Mouse (Mus musculus) Patski (cell line): ENCODE results near the gene Topbp1. TPM values are rescaled to one million over a fixed set of nuclear protein-coding genes. Genes with fewer than 3 reads are reported as not detected.

Experiments
- ATAC-seq: fragments of 100-300 bp; one replicate; pipeline ENCODE4 v1.8.0; 2021
- CTCF ChIA-PET: fragments of 350-600 bp; sonication (Branson Sonifier 250); formaldehyde crosslinking; loops from one replicate; lab custom pipeline; 2022; ENCODE audit warnings: inconsistent platforms; lab: Charles Lee
- POLR2A ChIA-PET: fragments of 350-600 bp; sonication (Branson Sonifier 250); formaldehyde crosslinking; loops from one replicate; lab custom pipeline; 2022; ENCODE audit warnings: antibody characterized with exemption, inconsistent platforms; lab: Charles Lee
- DNase-seq: peaks from one replicate; pipeline ENCODE4 v3.0.0-alpha.2; 2011; ENCODE audit warnings: low read depth, low spot score
- H3K27me3 ChIP-seq: fragments of 371-371 bp; one replicate; pipeline ENCODE4 v1.5.1; 2021
- CTCF ChIP-seq: fragments of 100-300 bp; IDR thresholded peaks from one replicate; pipeline ENCODE4 v1.5.1; 2021
- in situ Hi-C: fragments of 300-500 bp; cut with MboI; formaldehyde crosslinking; loops from 3 replicates; pipeline ENCODE4 v1.11.1; 2018; ENCODE audit warnings: low pct_unique_long_range_greater_than_20kb, mixed read lengths
- polyA plus RNA-seq: library from polyadenylated mRNA; unstranded; gene quantifications from one replicate; pipeline ENCODE4 v1.2.3, GENCODE M21; 2021

The Topbp1 gene
- polyA plus RNA-seq, 1 experiment from 2014 or later: 56.9 TPM

- no peaks in the 10 kb centered on the region for H3K27me3 ChIP-seq
- in situ Hi-C loops: loop anchor here (5.0 to 10.0 kb wide), 4 partner anchors 186 to 676 kb away; partner anchors contain the start of genes Anapc13, Cep63 and Rab6b
- POLR2A ChIA-PET: no interaction called here
- no peak for TF ChIP-seq CTCF
- DNase-seq (no peak), ATAC-seq (no peak)
- CTCF ChIA-PET: no interaction called here
Measured at GRCm38 (mm10) chr9:103301086-103301485, 3.9 kb upstream of the Topbp1 start.

- in situ Hi-C loops: loop anchor here (5.0 to 10.0 kb wide), 4 partner anchors 187 to 677 kb away; partner anchors contain the start of genes Anapc13, Cep63 and Rab6b
- H3K27me3 ChIP-seq: no peaks in the 10 kb centered on the region
- no peak for DNase-seq
- ChIA-PET CTCF (interaction anchor here (1.0 to 1.7 kb wide), 3 partner anchors 93 to 664 kb away, joined by 3 to 5 read pairs (median 4); no protein-coding TSS in a partner anchor), POLR2A (interaction anchor here (0.7 kb wide), 1 partner anchor 61 kb away, joined by 3 read pairs; no protein-coding TSS in a partner anchor)
- TF ChIP-seq CTCF: no peak
- ATAC-seq: no peak
Measured at GRCm38 (mm10) chr9:103302239-103302638, 2.8 kb upstream of the Topbp1 start.

- ChIA-PET POLR2A (interaction anchor here (0.7 kb wide), 1 partner anchor 60 kb away, joined by 3 read pairs; no protein-coding TSS in a partner anchor), CTCF (interaction anchor here (1.0 to 1.7 kb wide), 3 partner anchors 94 to 665 kb away, joined by 3 to 5 read pairs (median 4); no protein-coding TSS in a partner anchor)
- no peak for ATAC-seq
- no peaks in the 10 kb centered on the region for H3K27me3 ChIP-seq
- DNase-seq: no peak
- peak; percentile 85 for TF ChIP-seq CTCF
- in situ Hi-C loops: loop anchor here (5.0 to 10.0 kb wide), 4 partner anchors 188 to 678 kb away; partner anchors contain the start of genes Anapc13, Cep63 and Rab6b
Measured at GRCm38 (mm10) chr9:103302666-103303065, 2.3 kb upstream of the Topbp1 start.

- H3K27me3 ChIP-seq: no peaks in the 10 kb centered on the region
- ChIA-PET CTCF (interaction anchor here (0.7 kb wide), 1 partner anchor 221 kb away, joined by 3 read pairs; no protein-coding TSS in a partner anchor), POLR2A (interaction anchor here (0.6 kb wide), 2 partner anchors 401 to 553 kb away, joined by 3 to 4 read pairs; no protein-coding TSS in a partner anchor)
- ATAC-seq (peak; percentile 72), DNase-seq (no peak)
- no peak for TF ChIP-seq CTCF
- in situ Hi-C loops: loop anchor here (10.0 kb wide), 3 partner anchors 191 to 681 kb away; partner anchors contain the start of genes Anapc13, Cep63 and Rab6b
Measured at GRCm38 (mm10) chr9:103305332-103306041, 472 bp downstream of the Topbp1 start.

- no peaks in the 10 kb centered on the region for H3K27me3 ChIP-seq
- in situ Hi-C loops: loop anchor here (10.0 kb wide), 3 partner anchors 195 to 685 kb away; partner anchors contain the start of genes Anapc13, Cep63 and Rab6b
- no peak for TF ChIP-seq CTCF
- ChIA-PET POLR2A (no interaction called here), CTCF (no interaction called here)
- ATAC-seq (no peak), DNase-seq (no peak)
Measured at GRCm38 (mm10) chr9:103309832-103310231, 4.8 kb downstream of the Topbp1 start.

- H3K27me3 ChIP-seq: no peaks in the 10 kb centered on the region
- ChIA-PET CTCF (no interaction called here), POLR2A (no interaction called here)
- DNase-seq (no peak), ATAC-seq (no peak)
- no peak for TF ChIP-seq CTCF
- in situ Hi-C loops: no loop called here
Measured at GRCm38 (mm10) chr9:103324678-103325077, 19.7 kb downstream of the Topbp1 start.

GRCm38 (mm10) chr9:103326449-103326848 is 21.4 kb downstream of the Topbp1 start:
- in situ Hi-C loops: no loop called here
- CTCF ChIA-PET: no interaction called here
- ATAC-seq: no peak
- H3K27me3 ChIP-seq: no peaks in the 10 kb centered on the region
- no peak for DNase-seq
- POLR2A ChIA-PET: no interaction called here
- TF ChIP-seq CTCF: no peak

- in situ Hi-C loops: no loop called here
- ChIA-PET CTCF (no interaction called here), POLR2A (no interaction called here)
- H3K27me3 ChIP-seq: no peaks in the 10 kb centered on the region
- ATAC-seq: no peak
- no peak for DNase-seq
- TF ChIP-seq CTCF: no peak
Measured at GRCm38 (mm10) chr9:103332663-103333062, 27.6 kb downstream of the Topbp1 start.

- in situ Hi-C loops: no loop called here
- POLR2A ChIA-PET: no interaction called here
- CTCF ChIA-PET: interaction anchor here (1.2 to 1.8 kb wide), 4 partner anchors 8 to 24 kb away, joined by 4 to 7 read pairs (median 4); no protein-coding TSS in a partner anchor
- no peak for TF ChIP-seq CTCF
- no peak for DNase-seq
- no peaks in the 10 kb centered on the region for H3K27me3 ChIP-seq
- ATAC-seq: no peak
Measured at GRCm38 (mm10) chr9:103336912-103337311, 31.9 kb downstream of the Topbp1 start.

- POLR2A ChIA-PET: no interaction called here
- in situ Hi-C loops: no loop called here
- no peak for TF ChIP-seq CTCF
- ATAC-seq (no peak), DNase-seq (no peak)
- CTCF ChIA-PET: no interaction called here
- no peaks in the 10 kb centered on the region for H3K27me3 ChIP-seq
Measured at GRCm38 (mm10) chr9:103347045-103347444, 42.0 kb downstream of the Topbp1 start.
